Mouse (Mus musculus) myocyte (in vitro differentiated cells): ENCODE measurements around the gene Igf1r.

Source experiments
- E2F4 ChIP-seq: IDR thresholded peaks from one replicate; pipeline ENCODE4 v1.6.1; 2011; ENCODE audit warnings: mild to moderate bottlenecking, control low read depth, moderate library complexity; ENCODE audit not compliant: insufficient read depth
- MAX ChIP-seq: IDR thresholded peaks from one replicate; pipeline ENCODE4 v1.6.1; 2011; ENCODE audit warnings: low read depth, mild to moderate bottlenecking, control low read depth
- MYOD1 ChIP-seq, 3 experiments: IDR thresholded peaks; one replicate each; pipeline ENCODE4 v1.6.1; 2011; ENCODE audit warnings: control low read depth in 2 of 3, low read depth in 2 of 3, mild to moderate bottlenecking in 2 of 3, moderate library complexity in 1 of 3; ENCODE audit not compliant: insufficient read length in 2 of 3, control insufficient read depth in 1 of 3
- POLR2A ChIP-seq: IDR thresholded peaks from one replicate; pipeline ENCODE4 v1.6.1; 2011; ENCODE audit warnings: low read depth, mild to moderate bottlenecking, control low read depth, moderate library complexity; ENCODE audit not compliant: insufficient read length
- POLR2AphosphoS2 ChIP-seq: IDR thresholded peaks from one replicate; pipeline ENCODE4 v1.6.1; 2011; ENCODE audit warnings: low read depth, control low read depth; ENCODE audit not compliant: insufficient read length
- SRF ChIP-seq: IDR thresholded peaks from one replicate; pipeline ENCODE4 v1.6.1; 2011; ENCODE audit warnings: low read depth; ENCODE audit not compliant: control insufficient read depth, insufficient read length
- TCF12 ChIP-seq: IDR thresholded peaks from one replicate; pipeline ENCODE4 v1.6.1; 2011; ENCODE audit warnings: mild to moderate bottlenecking, control low read depth; ENCODE audit not compliant: poor library complexity, insufficient read depth, severe bottlenecking
- USF1 ChIP-seq: IDR thresholded peaks from one replicate; pipeline ENCODE4 v1.6.1; 2011; ENCODE audit warnings: low read depth, mild to moderate bottlenecking, control low read depth, moderate library complexity

DNA sequence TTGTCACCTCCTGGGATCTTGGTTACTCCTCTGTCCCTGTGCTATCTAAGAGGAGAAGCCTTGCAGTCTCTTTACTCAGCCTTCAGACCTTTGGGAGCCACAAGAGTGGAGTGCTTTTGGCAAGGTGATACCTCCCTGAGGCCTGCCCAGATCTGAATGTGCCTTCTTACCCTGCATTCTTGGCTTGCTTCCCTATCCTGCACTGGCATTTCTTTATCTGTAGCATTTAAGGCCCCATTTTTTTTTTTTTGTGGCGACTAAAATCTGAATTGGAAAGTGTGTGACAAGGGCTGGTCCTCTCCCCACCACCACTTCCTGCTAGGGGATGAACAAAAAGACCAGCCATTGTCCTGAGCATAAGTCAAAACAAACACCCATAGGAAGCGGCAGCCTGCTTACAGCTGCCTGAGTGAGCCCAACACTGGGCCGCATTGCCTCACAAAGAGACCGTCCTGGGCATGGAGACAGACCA lies 133.3 kb downstream of the Igf1r start:
- TF ChIP-seq SRF (no peak), POLR2A (no peak), E2F4 (no peak), MAX (no peak), USF1 (no peak), TCF12 (no peak), POLR2AphosphoS2 (no peak), MYOD1 (IDR thresholded peaks at IDR 0.05; ENCODE audit: control insufficient read depth in 1 of 3, insufficient read length in 2 of 3, low read depth in 2 of 3) (no peak)
